Mouse (Mus musculus): ENCODE results near the gene Coro1a.

The Coro1a gene

GRCm38 (mm10) chr7:126708175-126708952 is 777 bp upstream of the Coro1a start:
- no peak for DNase-seq (ENCODE audit: low read depth in 2 of 2, low spot score in 2 of 2)

GRCm38 (mm10) chr7:126704121-126704980 is 3.2 kb downstream of the Coro1a start:
- peak; percentile 77 to 83 for DNase-seq (ENCODE audit: low read depth in 2 of 2, low spot score in 2 of 2)

- no peak for DNase-seq (ENCODE audit: low read depth in 2 of 2, low spot score in 2 of 2)
These were observed 3.9 kb downstream of the Coro1a start for GRCm38 (mm10) chr7:126703757-126704077.

- no peak for DNase-seq (ENCODE audit: low read depth in 2 of 2, low spot score in 2 of 2)
These were observed 4.5 kb downstream of the Coro1a start for GRCm38 (mm10) chr7:126702861-126703756.

GRCm38 (mm10) chr7:126702358-126702757 is 5.2 kb downstream of the Coro1a start:
- DNase-seq (ENCODE audit: low read depth in 2 of 2, low spot score in 2 of 2), result peak; percentile 75 to 76

- DNase-seq (ENCODE audit: low read depth in 2 of 2, low spot score in 2 of 2), result no peak
These were observed 5.8 kb downstream of the Coro1a start for GRCm38 (mm10) chr7:126701559-126702357.

GRCm38 (mm10) chr7:126701070-126701469 is 6.5 kb downstream of the Coro1a start:
- DNase-seq (ENCODE audit: low read depth in 2 of 2, low spot score in 2 of 2), result peak; percentile 90 to 97

- DNase-seq (ENCODE audit: low read depth in 2 of 2, low spot score in 2 of 2), result no peak
These were observed 7.2 kb downstream of the Coro1a start for GRCm38 (mm10) chr7:126700063-126701015.

- DNase-seq (ENCODE audit: low read depth in 2 of 2, low spot score in 2 of 2), result no peak
These were observed 9.7 kb downstream of the Coro1a start for GRCm38 (mm10) chr7:126697838-126698237.

GRCm38 (mm10) chr7:126696886-126697285 is 10.7 kb downstream of the Coro1a start:
- no peak for DNase-seq (ENCODE audit: low read depth in 2 of 2, low spot score in 2 of 2)

- DNase-seq (ENCODE audit: low read depth in 2 of 2, low spot score in 2 of 2), result no peak
These were observed 11.3 kb downstream of the Coro1a start for GRCm38 (mm10) chr7:126696303-126696702.

- peak; percentile 85 to 87 for DNase-seq (ENCODE audit: low read depth in 2 of 2, low spot score in 2 of 2)
These were observed 11.9 kb downstream of the Coro1a start, which contains the start of gene Slx1b for GRCm38 (mm10) chr7:126695631-126696207. Gene Slx1b, minus strand, starts transcription at chr7:126695784.

GRCm38 (mm10) chr7:126695210-126695611 is 12.4 kb downstream of the Coro1a start, which contains the start of gene Bola2:
Gene Bola2, plus strand, starts transcription at chr7:126695401.
- DNase-seq (ENCODE audit: low read depth in 2 of 2, low spot score in 2 of 2), result peak; percentile 61 to 72

GRCm38 (mm10) chr7:126694441-126695051 is 13.0 kb downstream of the Coro1a start:
- DNase-seq (ENCODE audit: low read depth in 2 of 2, low spot score in 2 of 2), result no peak

- no peak for DNase-seq (ENCODE audit: low read depth in 2 of 2, low spot score in 2 of 2)
These were observed 13.8 kb downstream of the Coro1a start for GRCm38 (mm10) chr7:126693781-126694180.

GRCm38 (mm10) chr7:126693256-126693655 is 14.3 kb downstream of the Coro1a start:
- peak; percentile 80 to 90 for DNase-seq (ENCODE audit: low read depth in 2 of 2, low spot score in 2 of 2)

- no peak for DNase-seq (ENCODE audit: low read depth in 2 of 2, low spot score in 2 of 2)
These were observed 15.2 kb downstream of the Coro1a start for GRCm38 (mm10) chr7:126692426-126692825.

- no peak for DNase-seq (ENCODE audit: low read depth in 2 of 2, low spot score in 2 of 2)
These were observed 15.9 kb downstream of the Coro1a start for GRCm38 (mm10) chr7:126691676-126692075.
